In the genomic region with DNA sequence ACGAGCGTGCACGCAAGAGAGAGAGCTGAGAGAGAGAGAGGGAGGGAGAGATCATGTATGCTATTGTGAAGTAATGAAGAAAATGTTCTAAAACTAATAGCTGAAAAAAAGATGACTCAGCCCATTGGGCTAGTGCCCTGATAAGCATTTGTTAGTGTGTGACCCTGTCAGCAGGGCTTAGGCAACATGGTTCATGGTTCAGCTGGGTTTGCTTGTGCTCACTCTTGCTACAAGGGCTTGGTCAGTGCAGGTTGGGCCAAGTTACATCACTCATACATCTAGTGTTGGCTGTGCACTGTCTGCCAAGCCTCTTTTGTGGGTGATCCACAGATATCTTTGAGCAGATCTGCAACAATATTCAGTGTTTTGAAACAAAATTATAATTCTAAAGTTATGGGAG, we compare ENCODE assay signal across 29 mouse cellular contexts.
DNase-seq lines count a peak whose midpoint lies in the region; ATAC-seq lines count a peak whose summit lies in the region.
"Had no signal": no experiment of that assay in that cellular context is flagged by ENCODE, and none has a peak within 500 bp of the region (broad histone marks: within the 10 kb centered on the region; RNA-seq: fewer than 3 reads in every experiment).

No protein-coding gene starts in this region.

- H3K4me2 ChIP-seq in midbrain, embryonic 11.5 days = no peak overlapping the region
- H3K4me2 ChIP-seq in midbrain, embryonic 16.5 days (ENCODE audit: low read length) = no peak overlapping the region
- H3K4me2 ChIP-seq in forebrain, embryonic 16.5 days (ENCODE audit: low read length) = no peak overlapping the region
- H3K4me2 ChIP-seq: forebrain, embryonic 13.5 days; heart, embryonic 13.5 days; hindbrain, embryonic 15.5 days; kidney, embryonic 15.5 days; midbrain, embryonic 15.5 days had no signal

- intact Hi-C loops in gastrocnemius, postnatal 36 days (cut with DNase I) = no loop called here
- intact Hi-C loops in heart, postnatal 36 days (cut with DNase I) = no loop called here

- H3K36me3 ChIP-seq in midbrain, embryonic 11.5 days (ENCODE audit: control insufficient read depth, insufficient read depth, low read length) = no peaks in the 10 kb centered on the region
- H3K36me3 ChIP-seq in midbrain, embryonic 16.5 days (ENCODE audit: control insufficient read depth, insufficient read depth, low read length) = no peaks in the 10 kb centered on the region
- no peaks in the 10 kb centered on the region for H3K36me3 ChIP-seq in forebrain, embryonic 16.5 days (ENCODE audit: control insufficient read depth, insufficient read depth)
- H3K36me3 ChIP-seq: heart, embryonic 13.5 days; hindbrain, embryonic 10.5 days; hindbrain, embryonic 15.5 days; kidney, embryonic 15.5 days; midbrain, embryonic 15.5 days had no signal

- no peaks in the 10 kb centered on the region for H3K9me3 ChIP-seq in midbrain, embryonic 11.5 days (ENCODE audit: control insufficient read depth, low read length)
- 0 out of 2 replicates have a peak, but pooled peaks cover 3% of the 10 kb centered on the region for H3K9me3 ChIP-seq in midbrain, embryonic 16.5 days (replicated peaks; ENCODE audit: control insufficient read depth, low read length, poor library complexity, severe bottlenecking)
- no peaks in the 10 kb centered on the region for H3K9me3 ChIP-seq in forebrain, embryonic 16.5 days (ENCODE audit: control insufficient read depth, low read length)
- H3K9me3 ChIP-seq: forebrain, embryonic 13.5 days; heart, embryonic 13.5 days; hindbrain, embryonic 10.5 days; hindbrain, embryonic 15.5 days; kidney, embryonic 15.5 days; midbrain, embryonic 15.5 days had no signal

- H3K27me3 ChIP-seq in midbrain, embryonic 11.5 days (ENCODE audit: control insufficient read depth, insufficient read depth, low read length) = no peaks in the 10 kb centered on the region
- no peaks in the 10 kb centered on the region for H3K27me3 ChIP-seq in midbrain, embryonic 16.5 days (ENCODE audit: control insufficient read depth, insufficient read depth, low read depth, low read length)
- no peaks in the 10 kb centered on the region for H3K27me3 ChIP-seq in forebrain, embryonic 16.5 days (replicated peaks; ENCODE audit: control insufficient read depth, insufficient read depth, low read length)
- H3K27me3 ChIP-seq: forebrain, embryonic 13.5 days; heart, embryonic 13.5 days; hindbrain, embryonic 15.5 days; kidney, embryonic 15.5 days; midbrain, embryonic 15.5 days had no signal

- DNase-seq in gastrocnemius, adult 18-20 months (ENCODE audit: low spot score) = peak; percentile 6
- DNase-seq in gastrocnemius, postnatal 36 days = no peak
- peak; percentile 47 for DNase-seq in midbrain, embryonic 11.5 days (ENCODE audit: low spot score, missing footprints)
- peak; percentile 10 for DNase-seq in adrenal gland, postnatal 25 days
- no peak for DNase-seq in heart, postnatal 36 days
- DNase-seq: cerebellum, adult 11 months; cerebellum, adult 9-10 months; cerebellum, postnatal 36 days; gastrocnemius, adult 2 months; heart, adult 2 months; heart, postnatal 10 days; kidney, adult 11 months; kidney, postnatal 25 days; layer of hippocampus, postnatal 36 days; left cerebral cortex, postnatal 4 days; lung, postnatal 10 days; right cerebral cortex, adult 18-20 months; thymus, adult 2 months; thymus, postnatal 4 days had no signal

- ATAC-seq in midbrain, embryonic 11.5 days (ENCODE audit: low FRiP score) = no peak
- ATAC-seq in midbrain, embryonic 16.5 days = no peak
- no peak for ATAC-seq in forebrain, embryonic 16.5 days
- ATAC-seq: forebrain, embryonic 13.5 days; inflammation-experienced regulatory T-cells, adult 6 months; midbrain, embryonic 15.5 days had no signal

- H3K9ac ChIP-seq in midbrain, embryonic 11.5 days (ENCODE audit: low read length) = no peak overlapping the region
- no peak overlapping the region for H3K9ac ChIP-seq in midbrain, embryonic 16.5 days (ENCODE audit: low read depth, low read length)
- H3K9ac ChIP-seq in forebrain, embryonic 16.5 days (replicated peaks; ENCODE audit: low read depth, low read length) = no peak overlapping the region
- H3K9ac ChIP-seq: forebrain, embryonic 13.5 days; heart, embryonic 13.5 days; hindbrain, embryonic 15.5 days; kidney, embryonic 15.5 days; midbrain, embryonic 15.5 days had no signal

- WGBS in midbrain, embryonic 11.5 days = 87% methylated on average over 3 of the region's 3 CpGs
- WGBS in midbrain, embryonic 16.5 days = 77% methylated on average over 3 of the region's 3 CpGs
- 76% methylated on average over 3 of the region's 3 CpGs for WGBS in forebrain, embryonic 16.5 days

- no peak overlapping the region for H3K27ac ChIP-seq in midbrain, embryonic 11.5 days (ENCODE audit: low read depth, low read length)
- no peak overlapping the region for H3K27ac ChIP-seq in midbrain, embryonic 16.5 days (ENCODE audit: low read length)
- H3K27ac ChIP-seq in forebrain, embryonic 16.5 days (ENCODE audit: low read length) = no peak overlapping the region
- H3K27ac ChIP-seq: forebrain, embryonic 13.5 days; gastrocnemius, adult 2 months; heart, adult 2 months; heart, embryonic 13.5 days; hindbrain, embryonic 10.5 days; hindbrain, embryonic 15.5 days; kidney, embryonic 15.5 days; layer of hippocampus, adult 2 months; midbrain, embryonic 15.5 days had no signal

- no peaks in the 10 kb centered on the region for H3K4me1 ChIP-seq in midbrain, embryonic 11.5 days (ENCODE audit: control insufficient read depth, insufficient read depth, low read length)
- no peaks in the 10 kb centered on the region for H3K4me1 ChIP-seq in midbrain, embryonic 16.5 days (ENCODE audit: control insufficient read depth, insufficient read depth, low read length)
- H3K4me1 ChIP-seq in forebrain, embryonic 16.5 days (replicated peaks; ENCODE audit: control insufficient read depth, insufficient read depth, low read length) = no peaks in the 10 kb centered on the region
- H3K4me1 ChIP-seq: heart, embryonic 13.5 days; hindbrain, embryonic 15.5 days; kidney, embryonic 15.5 days; midbrain, embryonic 15.5 days had no signal

- no peak overlapping the region for H3K4me3 ChIP-seq in midbrain, embryonic 11.5 days (ENCODE audit: low read depth, low read length)
- no peak overlapping the region for H3K4me3 ChIP-seq in midbrain, embryonic 16.5 days (ENCODE audit: low read depth, low read length)
- no peak overlapping the region for H3K4me3 ChIP-seq in forebrain, embryonic 16.5 days (replicated peaks; ENCODE audit: low read length)
- H3K4me3 ChIP-seq: forebrain, embryonic 13.5 days; gastrocnemius, adult 2 months; heart, adult 2 months; heart, embryonic 13.5 days; hindbrain, embryonic 10.5 days; hindbrain, embryonic 15.5 days; kidney, embryonic 15.5 days; layer of hippocampus, adult 2 months; midbrain, embryonic 15.5 days had no signal

Comparison
In these comparisons a context has a peak if more than half of its experiments do, and no peak if none do; other contexts are left out.
1. DNase-seq: peak in gastrocnemius, adult 18-20 months (single experiment), midbrain, embryonic 11.5 days (single experiment) and adrenal gland, postnatal 25 days (single experiment); none in gastrocnemius, postnatal 36 days (0 of 2) and heart, postnatal 36 days (0 of 2).